Mouse (Mus musculus) embryonic facial prominence, embryonic 11.5 days (tissue): ENCODE data around the gene Lat2. TPM values are rescaled to one million over a fixed set of nuclear protein-coding genes. Genes with fewer than 3 reads are reported as not detected.

Experiments used
- ATAC-seq: fragments of 200-750 bp; cut with Nextera tagmentation; replicated peaks from 2 replicates; pipeline ENCODE4 v1.8.0; 2017; ENCODE audit warnings: low read depth; ENCODE audit not compliant: insufficient number of reproducible peaks, low FRiP score, low TSS enrichment
- DNase-seq: peaks from one replicate; pipeline ENCODE4 v3.0.0-alpha.2; 2015; ENCODE audit warnings: low spot score
- H3K27ac ChIP-seq: fragments of 300-500 bp; sonication (generic); replicated peaks from 2 replicates; pipeline ENCODE4 v1.5.1; 2014; ENCODE audit warnings: mild to moderate bottlenecking, low read depth, low read length, control low read depth
- H3K27me3 ChIP-seq: fragments of 300-500 bp; sonication (generic); 2 replicates; pipeline ENCODE4 v1.6.1; 2014; ENCODE audit warnings: mild to moderate bottlenecking, low read length, moderate library complexity, mixed read lengths; ENCODE audit not compliant: control insufficient read depth, insufficient read depth
- H3K36me3 ChIP-seq: fragments of 300-500 bp; sonication (generic); replicated peaks from 2 replicates; pipeline ENCODE4 v1.6.1; 2014; ENCODE audit warnings: low read depth, mild to moderate bottlenecking, low read length, moderate library complexity, mixed read lengths; ENCODE audit not compliant: control insufficient read depth, insufficient read depth
- H3K4me1 ChIP-seq: fragments of 300-500 bp; sonication (generic); 2 replicates; pipeline ENCODE4 v1.6.1; 2014; ENCODE audit warnings: low read length, mixed read lengths; ENCODE audit not compliant: control insufficient read depth, insufficient read depth
- H3K4me2 ChIP-seq: fragments of 300-500 bp; sonication (generic); 2 replicates; pipeline ENCODE4 v1.6.1; 2014; ENCODE audit warnings: low read depth, mild to moderate bottlenecking, control low read depth, low read length, moderate library complexity
- H3K4me3 ChIP-seq: fragments of 300-500 bp; sonication (generic); 2 replicates; pipeline ENCODE4 v1.5.1; 2014; ENCODE audit warnings: low read depth, low read length, control low read depth
- H3K9ac ChIP-seq: fragments of 300-500 bp; sonication (generic); replicated peaks from 2 replicates; pipeline ENCODE4 v1.6.1; 2014; ENCODE audit warnings: mild to moderate bottlenecking, control low read depth, low read length
- H3K9me3 ChIP-seq: fragments of 300-500 bp; sonication (generic); replicated peaks from 2 replicates; pipeline ENCODE4 v1.6.1; 2016; ENCODE audit warnings: mild to moderate bottlenecking, low read length, inconsistent platforms, mixed read lengths; ENCODE audit not compliant: control insufficient read depth
- WGBS: fragments of 180-500 bp; shearing (Covaris S2); extraction: QIAGEN DNeasy Blood & Tissue Kit; methylation state at CpG from one replicate; pipeline ENCODE4 v1.1.7; 2014; 5-methylcytosine and 5-hydroxymethylcytosine counted together
- microRNA-seq: library from miRNA; unstranded; fragments of <30 nt; microRNA quantifications from one replicate; pipeline ENCODE4, GENCODE M21; 2016; ENCODE audit warnings: borderline number of aligned reads
- polyA plus RNA-seq: library from polyadenylated mRNA; unstranded; fragments of >200 nt; fragmentation: Nextera tagmentation; extraction: Ambion mirVana; gene quantifications from 2 replicates; pipeline ENCODE4 v1.2.1, GENCODE M21; 2014

The Lat2 gene
- polyA plus RNA-seq, 1 experiment from 2014 or later: 0.77 TPM

DNA sequence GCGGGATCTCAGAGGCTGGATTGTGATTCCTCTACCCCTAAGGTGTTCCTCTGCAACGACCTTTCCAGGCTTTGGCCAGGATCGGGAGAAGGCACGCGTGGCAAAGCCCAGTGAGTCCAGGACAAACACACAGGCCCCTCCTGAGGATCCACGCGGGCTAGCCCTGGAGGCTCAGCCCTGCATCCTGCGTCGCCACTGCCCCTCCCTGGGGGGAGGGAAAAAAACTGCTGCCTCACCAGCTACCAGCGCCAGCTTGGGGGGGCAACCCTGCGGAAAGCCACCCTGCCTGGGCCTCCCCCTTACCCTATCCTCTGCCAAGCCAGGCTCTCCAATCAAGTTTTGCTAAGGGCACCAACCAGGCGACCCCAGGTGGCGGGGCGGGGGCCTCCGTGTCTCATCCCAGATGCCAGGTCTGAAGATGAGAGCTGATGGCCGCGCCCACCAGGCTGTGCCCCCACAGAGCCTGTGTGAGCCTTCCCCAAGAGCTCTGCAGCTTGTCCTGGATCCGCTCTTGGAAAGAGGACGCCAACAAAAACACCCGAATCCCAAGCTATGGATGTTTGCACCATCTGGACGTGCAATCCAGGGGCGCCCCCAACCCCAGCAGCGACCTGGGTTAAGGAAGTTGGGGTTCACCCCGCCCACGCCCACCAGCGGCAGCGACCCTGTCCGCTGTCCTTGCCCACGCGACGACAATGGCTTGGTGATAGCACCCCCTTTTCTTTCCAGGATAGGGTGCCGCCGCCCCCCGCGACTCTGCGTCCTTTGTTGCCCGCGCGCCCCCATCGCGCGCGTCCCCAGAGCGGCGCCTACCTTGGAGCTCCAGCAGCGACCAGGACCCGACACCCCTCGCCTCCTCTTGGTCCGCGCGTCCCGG lies 63.4 kb downstream of the Lat2 start:
- Histone ChIP-seq H3K27ac (peak overlapping the region; percentile 95), H3K27me3 (no peaks in the 10 kb centered on the region), H3K9ac (peak overlapping the region; percentile 90), H3K4me3 (peak overlapping the region; percentile 97), H3K4me1 (peaks cover 8% of the 10 kb centered on the region), H3K4me2 (peak overlapping the region; percentile 94), H3K9me3 (no peaks in the 10 kb centered on the region), H3K36me3 (no peaks in the 10 kb centered on the region)
- DNase-seq (peak; percentile 43), ATAC-seq (peak; percentile 17; the same call in 1 of the 2 replicates)
- WGBS: 2% methylated on average over 52 of the region's 52 CpGs

DNA sequence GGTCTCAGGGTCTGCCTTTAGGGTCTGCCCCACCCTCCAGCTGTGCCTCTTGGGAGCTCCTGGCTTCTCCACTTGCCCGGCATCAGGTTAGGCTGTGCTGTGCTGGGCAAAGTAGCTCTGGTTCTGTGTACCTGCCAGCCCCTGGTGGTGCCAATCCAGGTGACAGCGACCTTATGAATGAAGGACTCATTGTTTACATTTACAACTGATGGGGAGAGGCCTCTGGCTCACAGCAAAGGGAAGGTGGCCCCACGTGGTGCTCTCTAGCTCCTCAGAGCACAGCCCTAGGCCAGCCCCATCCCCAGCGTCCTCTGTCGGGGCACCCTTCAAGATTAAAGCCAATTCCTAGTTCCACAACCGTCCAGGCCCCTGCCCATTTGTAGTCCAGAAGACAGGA lies 64.0 kb downstream of the Lat2 start:
- DNase-seq: no peak
- H3K9ac ChIP-seq: peak overlapping the region; percentile 90
- no peaks in the 10 kb centered on the region for H3K36me3 ChIP-seq
- peak overlapping the region; percentile 97 for H3K4me3 ChIP-seq
- H3K4me1 ChIP-seq: peaks cover 8% of the 10 kb centered on the region
- H3K27me3 ChIP-seq: no peaks in the 10 kb centered on the region
- peak overlapping the region; percentile 94 for H3K4me2 ChIP-seq
- 14% methylated on average over 6 of the region's 6 CpGs for WGBS
- no peaks in the 10 kb centered on the region for H3K9me3 ChIP-seq
- ATAC-seq: no peak
- 0 out of 2 replicates have a peak overlapping the region, but pooled peaks have one; percentile 95 for H3K27ac ChIP-seq

Small RNA genes lying within 50 kb of the gene (microRNA-seq; reads per million reads assigned to microRNA genes)
- not detected for gene Mir7228

Other genes with a start within 250 kb of the Lat2 start
- gene Gtf2ird1, start 158.3 kb downstream of the Lat2 start, polyA plus RNA-seq: 99.8 and 104 TPM in 2 replicates
- gene Clip2, start 62.6 kb downstream of the Lat2 start, polyA plus RNA-seq: 4.6 and 5.5 TPM in 2 replicates
- gene Syna, start 54.9 kb downstream of the Lat2 start, polyA plus RNA-seq: 0.14 TPM in 1 of 2 replicates, not detected in the other
- gene Rfc2, start 33.7 kb downstream of the Lat2 start, polyA plus RNA-seq: 344 and 365 TPM in 2 replicates
- gene Eif4h, start 24.5 kb upstream of the Lat2 start, polyA plus RNA-seq: 479 and 512 TPM in 2 replicates
- 4.6 and 6.5 TPM in 2 replicates for gene Limk1, start 73.6 kb upstream of the Lat2 start, polyA plus RNA-seq
- 4.4 and 4.6 TPM in 2 replicates for gene Eln, start 132.3 kb upstream of the Lat2 start, polyA plus RNA-seq